Comparison of ENCODE assay signal across 8 mouse cellular contexts in the genomic region with DNA sequence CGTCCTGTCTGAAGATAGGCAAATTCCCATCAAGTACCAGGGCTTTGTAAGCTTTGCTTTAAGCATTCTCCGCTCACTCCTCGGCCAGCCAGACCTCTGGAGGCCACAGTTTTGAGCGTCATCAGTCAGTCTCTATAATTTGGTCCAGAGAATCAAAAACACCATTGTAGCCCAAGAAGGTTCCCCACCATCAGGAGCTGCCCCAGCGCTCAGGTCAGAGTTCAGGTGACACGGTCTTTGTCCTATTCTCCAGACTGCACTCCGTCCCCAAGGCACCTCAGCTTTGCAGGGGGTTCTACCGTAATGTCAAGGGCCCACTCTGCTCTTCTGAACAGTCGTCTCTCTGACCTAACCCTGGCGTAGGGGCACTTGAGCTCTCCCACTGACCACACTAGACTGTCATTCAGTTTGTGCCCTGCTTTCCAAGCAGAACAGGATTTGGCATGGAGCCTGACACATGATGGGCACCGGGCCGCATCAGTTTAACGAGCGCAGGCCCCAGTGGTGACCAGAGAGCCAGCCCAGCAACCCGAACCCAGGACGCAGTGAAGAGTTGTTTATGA. TPM values are rescaled to one million over a fixed set of nuclear protein-coding genes. Genes with fewer than 3 reads are reported as not detected.
DNase-seq lines count a peak whose midpoint lies in the region; ATAC-seq and TF ChIP-seq lines count a peak whose summit lies in the region.

No protein-coding gene starts in this region.

- peak; percentile 38 for ATAC-seq in kidney, embryonic 15.5 days (replicated peaks; ENCODE audit: low FRiP score)

- H3K4me1 ChIP-seq in heart, adult 2 months (ENCODE audit: control insufficient read depth, insufficient read depth, low read length) = peaks cover 8% of the 10 kb centered on the region
- peaks cover 33% of the 10 kb centered on the region for H3K4me1 ChIP-seq in kidney, embryonic 15.5 days

- DNase-seq in right cerebral cortex, postnatal 14 days = peak; percentile 51
- no peak for DNase-seq in right cerebral cortex, adult 18-20 months
- peak; percentile 57 for DNase-seq in cerebellum, adult 8-10 months
- peak; percentile 39 to 50 for DNase-seq in heart, adult 2 months
- peak; percentile 59 for DNase-seq in lung, postnatal 10 days
- DNase-seq in testis, postnatal 10 days (ENCODE audit: low spot score) = peak; percentile 70
- DNase-seq in MN1 (ENCODE audit: low spot score) = no peak

- no peaks in the 10 kb centered on the region for H3K9me3 ChIP-seq in kidney, embryonic 15.5 days (replicated peaks)

- intact Hi-C loops in heart, adult 2 months (cut with DNase I) = loop anchor here (5.0 to 10.0 kb wide), 3 partner anchors 38 to 291 kb away; a partner anchor contains a TSS

- H3K27me3 ChIP-seq in heart, adult 2 months (ENCODE audit: control insufficient read depth, insufficient read depth, low read length) = no peaks in the 10 kb centered on the region
- peaks cover 24% of the 10 kb centered on the region for H3K27me3 ChIP-seq in kidney, embryonic 15.5 days

- no peak for TF ChIP-seq POLR2A in heart, adult 2 months (IDR thresholded peaks at IDR 0.05; ENCODE audit: insufficient read depth, low read depth, low read length)

- no peak for TF ChIP-seq CTCF in heart, adult 2 months (IDR thresholded peaks at IDR 0.05)

- peak overlapping the region; percentile 93 for H3K4me2 ChIP-seq in kidney, embryonic 15.5 days

- no peak for TF ChIP-seq EP300 in heart, adult 2 months (IDR thresholded peaks at IDR 0.05; ENCODE audit: insufficient read depth, low read depth, low read length)

- H3K79me2 ChIP-seq in heart, adult 2 months (replicated peaks; ENCODE audit: control insufficient read depth, insufficient read depth, low read length) = no peaks in the 10 kb centered on the region

- no peaks in the 10 kb centered on the region for H3K36me3 ChIP-seq in heart, adult 2 months (ENCODE audit: control insufficient read depth, insufficient read depth, low read length)
- no peaks in the 10 kb centered on the region for H3K36me3 ChIP-seq in kidney, embryonic 15.5 days

- H3K4me3 ChIP-seq in heart, adult 2 months = peak overlapping the region; percentile 71
- peak overlapping the region; percentile 83 for H3K4me3 ChIP-seq in kidney, embryonic 15.5 days (replicated peaks)

- peak overlapping the region; percentile 78 for H3K9ac ChIP-seq in heart, adult 2 months (ENCODE audit: low read depth, low read length)
- peak overlapping the region; percentile 77 for H3K9ac ChIP-seq in kidney, embryonic 15.5 days

- 31% methylated on average over 16 of the region's 16 CpGs for WGBS in heart, adult 2 months
- 19% methylated on average over 16 of the region's 16 CpGs for WGBS in kidney, embryonic 15.5 days

- peak overlapping the region; percentile 94 for H3K27ac ChIP-seq in heart, adult 2 months
- peak overlapping the region; percentile 79 for H3K27ac ChIP-seq in kidney, embryonic 15.5 days

RNA-seq across cellular contexts. Expression of a gene that starts 1.5 kb away (rescaled TPM):
- total RNA-seq in heart, adult 2 months (2021) = 1 to 10 TPM; 5.1 to 6.6 TPM
- polyA plus RNA-seq in heart, adult 2 months (2012; rRNA removed) = 4.7 and 6.4 TPM in 2 replicates
- polyA plus RNA-seq in kidney, embryonic 15.5 days (2015; fragmentation: Nextera tagmentation; extraction: Ambion mirVana) = 10.6 and 11.4 TPM in 2 replicates

RNA-seq across cellular contexts. Expression of a gene that starts 15.6 kb away (rescaled TPM):
- not detected for total RNA-seq in heart, adult 2 months (2021)
- 1.7 TPM in 1 of 2 replicates, not detected in the other for polyA plus RNA-seq in heart, adult 2 months (2012; rRNA removed)
- polyA plus RNA-seq in kidney, embryonic 15.5 days (2015; fragmentation: Nextera tagmentation; extraction: Ambion mirVana) = 0.30 TPM in 1 of 2 replicates, not detected in the other

Comparison
In these comparisons a context has a peak if more than half of its experiments do, and no peak if none do; other contexts are left out.
1. DNase-seq: peak in right cerebral cortex, postnatal 14 days (single experiment), cerebellum, adult 8-10 months (single experiment), heart, adult 2 months (2 of 2), lung, postnatal 10 days (single experiment) and testis, postnatal 10 days (single experiment); none in right cerebral cortex, adult 18-20 months (single experiment) and MN1 (single experiment).